Mouse (Mus musculus) urinary bladder, postnatal 0 days (tissue): ENCODE data around the gene Dgkk. TPM values are rescaled to one million over a fixed set of nuclear protein-coding genes. Genes with fewer than 3 reads are reported as not detected.

Experiments used
- polyA plus RNA-seq: library from polyadenylated mRNA; unstranded; fragments of >200 nt; fragmentation: Nextera tagmentation; extraction: Ambion mirVana; gene quantifications from 2 replicates; pipeline ENCODE4 v1.2.1, GENCODE M21; 2015

Gene Dgkk
- 0.05 and 0.07 TPM in 2 replicates for polyA plus RNA-seq

DNA sequence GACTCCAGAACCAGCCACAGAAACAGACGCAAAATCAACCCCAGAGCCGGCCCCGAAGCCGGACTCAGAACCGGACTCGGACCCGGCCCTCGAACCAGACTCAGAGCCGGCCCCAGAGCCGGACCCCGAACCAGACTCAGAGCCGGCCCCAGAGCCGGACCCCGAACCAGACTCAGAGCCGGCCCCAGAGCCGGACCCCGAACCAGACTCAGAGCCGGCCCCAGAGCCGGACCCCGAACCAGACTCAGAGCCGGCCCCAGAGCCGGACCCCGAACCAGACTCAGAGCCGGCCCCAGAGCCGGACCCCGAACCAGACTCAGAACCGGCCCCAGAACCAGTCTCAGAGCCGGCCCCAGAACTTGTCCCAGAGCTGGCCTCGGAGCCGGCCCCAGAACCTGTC is at the start of gene Dgkk:
Gene Dgkk, plus strand, starts transcription at position 301 of the 400 bp plus-strand sequence.

